Mouse (Mus musculus): ENCODE data around the gene Gm10800. TPM values are rescaled to one million over a fixed set of nuclear protein-coding genes. Genes with fewer than 3 reads are reported as not detected.
"Not testable (repeated sequence)": the region's sequence is repeated elsewhere in the genome, so short reads cannot be mapped to it uniquely, and the experiment has no call there.

The Gm10800 gene
- 3.1 and 4.5 TPM in 2 replicates for polyA plus RNA-seq (2012; rRNA removed)

DNA sequence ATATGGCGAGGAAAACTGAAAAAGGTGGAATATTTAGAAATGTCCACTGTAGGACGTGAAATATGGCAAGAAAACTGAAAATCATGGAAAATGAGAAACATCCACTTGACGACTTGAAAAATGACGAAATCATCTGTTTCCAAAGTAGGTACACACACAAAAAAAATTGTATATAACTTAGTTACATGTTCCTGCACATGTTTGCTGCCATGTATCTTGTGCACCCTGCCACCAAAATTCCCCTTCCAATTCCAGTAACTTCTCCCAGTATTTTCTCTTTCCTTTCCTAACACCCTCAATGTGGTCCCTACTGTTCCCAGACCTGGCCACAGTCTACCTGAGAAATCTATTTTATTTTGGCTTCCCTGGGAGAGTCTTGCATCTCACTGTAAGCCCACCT lies at the start of gene Gm10800:
Gene Gm10800 (minus strand): TSS at position 101 of the 400 bp plus-strand sequence.
- not testable (repeated sequence) for H3K27ac ChIP-seq (ENCODE audit: insufficient read depth, low read length); H3K27me3 ChIP-seq (ENCODE audit: control insufficient read depth, insufficient read depth, low read length); H3K4me3 ChIP-seq (replicated peaks; ENCODE audit: insufficient read depth, low read depth, low read length); DNase-seq; H3K4me1 ChIP-seq (ENCODE audit: control insufficient read depth, insufficient read depth, low read length)
- WGBS = 87% methylated on average over 4 of the region's 4 CpGs

DNA sequence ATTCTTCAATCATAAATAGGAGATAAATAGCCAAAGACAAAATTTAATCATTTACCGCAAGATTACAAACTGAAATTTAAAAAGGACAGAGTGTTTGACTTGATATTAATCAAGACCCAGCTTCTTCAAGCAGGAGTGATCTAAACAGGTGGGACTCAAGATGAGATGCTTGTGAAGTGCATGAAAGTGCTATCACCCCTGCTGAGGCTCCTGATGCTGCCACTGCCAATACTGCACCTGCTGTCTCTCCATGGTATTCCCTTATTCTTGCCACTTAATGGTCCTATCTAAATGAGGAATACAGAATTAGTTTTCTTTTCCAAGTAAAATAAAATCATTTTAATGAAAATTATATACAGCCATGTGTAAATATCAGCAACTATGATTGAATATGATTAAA lies 30.4 kb upstream of the Gm10800 start:
- H3K27ac ChIP-seq (ENCODE audit: insufficient read depth, low read length) = no peak overlapping the region
- no peaks in the 10 kb centered on the region for H3K27me3 ChIP-seq (ENCODE audit: control insufficient read depth, insufficient read depth, low read length)
- no peak overlapping the region for H3K4me3 ChIP-seq (replicated peaks; ENCODE audit: insufficient read depth, low read depth, low read length)
- TF ChIP-seq POLR2A (IDR thresholded peaks at IDR 0.05; ENCODE audit: borderline replicate concordance, insufficient read depth, low read length) (no peak), CTCF (IDR thresholded peaks at IDR 0.05; ENCODE audit: borderline replicate concordance, insufficient read depth, low read depth, low read length) (no peak)
- H3K4me1 ChIP-seq (ENCODE audit: control insufficient read depth, insufficient read depth, low read length) = no peaks in the 10 kb centered on the region
- DNase-seq = peak; percentile 28 to 65
- 40% methylated on average over 1 of the region's 1 CpGs for WGBS

DNA sequence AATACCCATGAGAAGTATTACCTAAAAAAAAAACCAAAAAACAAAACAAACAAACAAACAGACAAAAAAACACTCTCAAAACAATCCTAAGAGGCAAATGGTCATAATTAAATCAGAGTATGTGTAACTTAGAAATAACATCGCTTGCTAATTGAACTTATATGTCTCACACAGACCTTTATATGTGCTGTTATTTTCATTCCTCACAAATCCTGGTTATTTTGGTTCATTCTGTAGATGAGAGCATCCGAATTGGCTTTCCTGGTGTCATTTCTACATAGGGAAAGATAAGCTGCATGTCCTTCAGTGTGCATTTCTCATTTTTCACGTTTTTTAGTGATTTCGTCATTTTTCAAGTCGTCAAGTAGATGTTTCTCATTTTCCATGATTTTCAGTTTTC lies 5.2 kb downstream of the Gm10800 start, which contains the start of gene Gm10801:
Gene Gm10801 (plus strand): TSS at position 301 of the 400 bp plus-strand sequence.
- H3K27ac ChIP-seq (ENCODE audit: insufficient read depth, low read length); H3K4me1 ChIP-seq (ENCODE audit: control insufficient read depth, insufficient read depth, low read length); DNase-seq; H3K4me3 ChIP-seq (replicated peaks; ENCODE audit: insufficient read depth, low read depth, low read length); H3K27me3 ChIP-seq (ENCODE audit: control insufficient read depth, insufficient read depth, low read length): not testable (repeated sequence)
- 83% methylated on average over 5 of the region's 5 CpGs for WGBS

Other genes with a start within 250 kb of the Gm10800 start
- gene Gm10801, start 5.1 kb downstream of the Gm10800 start, polyA plus RNA-seq (2012; rRNA removed) = 0.93 and 2.2 TPM in 2 replicates

Data from cerebellum, adult 2 months (tissue).